Mouse (Mus musculus): ENCODE results near the gene Lrrc28. TPM values are rescaled to one million over a fixed set of nuclear protein-coding genes. Genes with fewer than 3 reads are reported as not detected.

Lrrc28 gene
- total and polyA plus RNA-seq, 3 experiments, result 14.1 to 20.5 (median 16.4) TPM

- TF ChIP-seq EP300 (IDR thresholded peaks at IDR 0.05; ENCODE audit: insufficient read depth, low read depth, low read length) (no peak), POLR2A (IDR thresholded peaks at IDR 0.05; ENCODE audit: insufficient read depth, low read depth, low read length) (no peak), CTCF (IDR thresholded peaks at IDR 0.05) (no peak)
- Histone ChIP-seq H3K27ac (no peak overlapping the region; the same call in 1 of the 2 replicates), H3K27me3 (ENCODE audit: control insufficient read depth, insufficient read depth, low read length) (no peaks in the 10 kb centered on the region), H3K36me3 (ENCODE audit: control insufficient read depth, insufficient read depth, low read length) (no peaks in the 10 kb centered on the region; the same call in 1 of the 2 replicates), H3K4me3 (peak overlapping the region; percentile 79), H3K79me2 (replicated peaks; ENCODE audit: control insufficient read depth, insufficient read depth, low read length) (no peaks in the 10 kb centered on the region; the same call in 1 of the 2 replicates), H3K9ac (ENCODE audit: low read depth, low read length) (no peak overlapping the region), H3K4me1 (ENCODE audit: control insufficient read depth, insufficient read depth, low read length) (peaks cover 2% of the 10 kb centered on the region)
- no peak for DNase-seq
- 39% methylated on average over 8 of the region's 8 CpGs for WGBS
- intact Hi-C loops (cut with DNase I), result no loop called here
Measured at GRCm38 (mm10) chr7:67644291-67644690, 777 bp downstream of the Lrrc28 start.

GRCm38 (mm10) chr7:67642955-67643354 lies 2.1 kb downstream of the Lrrc28 start:
- no peaks in the 10 kb centered on the region for H3K27me3 ChIP-seq (ENCODE audit: control insufficient read depth, insufficient read depth, low read length)
- 95% methylated on average over 9 of the region's 9 CpGs for WGBS
- no peaks in the 10 kb centered on the region; the same call in 1 of the 2 replicates for H3K79me2 ChIP-seq (replicated peaks; ENCODE audit: control insufficient read depth, insufficient read depth, low read length)
- no peak overlapping the region for H3K27ac ChIP-seq
- no peaks in the 10 kb centered on the region; the same call in none of the 2 replicates for H3K36me3 ChIP-seq (ENCODE audit: control insufficient read depth, insufficient read depth, low read length)
- no peak overlapping the region for H3K9ac ChIP-seq (ENCODE audit: low read depth, low read length)
- no peak for DNase-seq
- intact Hi-C loops (cut with DNase I), result no loop called here
- no peak overlapping the region for H3K4me3 ChIP-seq
- TF ChIP-seq CTCF (IDR thresholded peaks at IDR 0.05) (no peak), EP300 (IDR thresholded peaks at IDR 0.05; ENCODE audit: insufficient read depth, low read depth, low read length) (no peak), POLR2A (IDR thresholded peaks at IDR 0.05; ENCODE audit: insufficient read depth, low read depth, low read length) (no peak)
- H3K4me1 ChIP-seq (ENCODE audit: control insufficient read depth, insufficient read depth, low read length), result peaks cover 2% of the 10 kb centered on the region

GRCm38 (mm10) chr7:67639006-67639405 lies 6.1 kb downstream of the Lrrc28 start:
- DNase-seq, result no peak
- H3K9ac ChIP-seq (ENCODE audit: low read depth, low read length), result no peak overlapping the region
- intact Hi-C loops (cut with DNase I), result loop anchor here (10.0 kb wide), 1 partner anchor 574 kb away; no protein-coding TSS in a partner anchor

GRCm38 (mm10) chr7:67636161-67636560 lies 8.9 kb downstream of the Lrrc28 start:
- Histone ChIP-seq H3K4me1 (ENCODE audit: control insufficient read depth, insufficient read depth, low read length) (peaks cover 2% of the 10 kb centered on the region), H3K79me2 (replicated peaks; ENCODE audit: control insufficient read depth, insufficient read depth, low read length) (no peaks in the 10 kb centered on the region), H3K27ac (no peak overlapping the region), H3K9ac (ENCODE audit: low read depth, low read length) (no peak overlapping the region), H3K4me3 (no peak overlapping the region), H3K27me3 (ENCODE audit: control insufficient read depth, insufficient read depth, low read length) (no peaks in the 10 kb centered on the region), H3K36me3 (ENCODE audit: control insufficient read depth, insufficient read depth, low read length) (no peaks in the 10 kb centered on the region; the same call in none of the 2 replicates)
- intact Hi-C loops (cut with DNase I), result loop anchor here (10.0 kb wide), 1 partner anchor 571 kb away; no protein-coding TSS in a partner anchor
- no peak for DNase-seq
- WGBS, result 75% methylated on average over 2 of the region's 2 CpGs
- TF ChIP-seq CTCF (IDR thresholded peaks at IDR 0.05) (no peak), EP300 (IDR thresholded peaks at IDR 0.05; ENCODE audit: insufficient read depth, low read depth, low read length) (no peak), POLR2A (IDR thresholded peaks at IDR 0.05; ENCODE audit: insufficient read depth, low read depth, low read length) (no peak)

More at GRCm38 (mm10) chr7:67639006-67639405, 6.1 kb downstream of the Lrrc28 start:
- no peak for TF ChIP-seq EP300 (IDR thresholded peaks at IDR 0.05; ENCODE audit: insufficient read depth, low read depth, low read length)
- no peak for TF ChIP-seq CTCF (IDR thresholded peaks at IDR 0.05)
- no peak for TF ChIP-seq POLR2A (IDR thresholded peaks at IDR 0.05; ENCODE audit: insufficient read depth, low read depth, low read length)
- H3K4me1 ChIP-seq (ENCODE audit: control insufficient read depth, insufficient read depth, low read length), result peaks cover 2% of the 10 kb centered on the region
- H3K36me3 ChIP-seq (ENCODE audit: control insufficient read depth, insufficient read depth, low read length), result no peaks in the 10 kb centered on the region; the same call in none of the 2 replicates
- H3K27ac ChIP-seq, result peak overlapping the region; percentile 1; the same call in 1 of the 2 replicates
- H3K27me3 ChIP-seq (ENCODE audit: control insufficient read depth, insufficient read depth, low read length), result no peaks in the 10 kb centered on the region
- no peak overlapping the region for H3K4me3 ChIP-seq
- H3K79me2 ChIP-seq (replicated peaks; ENCODE audit: control insufficient read depth, insufficient read depth, low read length), result no peaks in the 10 kb centered on the region
- 57% methylated on average over 3 of the region's 3 CpGs for WGBS

- no peak overlapping the region for H3K9ac ChIP-seq (ENCODE audit: low read depth, low read length)
- intact Hi-C loops (cut with DNase I), result loop anchor here (5.0 to 10.0 kb wide), 3 partner anchors 569 to 922 kb away; no protein-coding TSS in a partner anchor
- peaks cover 4% of the 10 kb centered on the region for H3K4me1 ChIP-seq (ENCODE audit: control insufficient read depth, insufficient read depth, low read length)
- no peak overlapping the region for H3K27ac ChIP-seq
- DNase-seq, result no peak
- no peaks in the 10 kb centered on the region for H3K79me2 ChIP-seq (replicated peaks; ENCODE audit: control insufficient read depth, insufficient read depth, low read length)
- no peak overlapping the region for H3K4me3 ChIP-seq
- no peaks in the 10 kb centered on the region for H3K27me3 ChIP-seq (ENCODE audit: control insufficient read depth, insufficient read depth, low read length)
- 98% methylated on average over 3 of the region's 3 CpGs for WGBS
- no peaks in the 10 kb centered on the region; the same call in 1 of the 2 replicates for H3K36me3 ChIP-seq (ENCODE audit: control insufficient read depth, insufficient read depth, low read length)
- TF ChIP-seq CTCF (IDR thresholded peaks at IDR 0.05) (no peak), POLR2A (IDR thresholded peaks at IDR 0.05; ENCODE audit: insufficient read depth, low read depth, low read length) (no peak), EP300 (IDR thresholded peaks at IDR 0.05; ENCODE audit: insufficient read depth, low read depth, low read length) (no peak)
Measured at GRCm38 (mm10) chr7:67634210-67634609, 10.9 kb downstream of the Lrrc28 start.

- 82% methylated on average over 5 of the region's 5 CpGs for WGBS
- Histone ChIP-seq H3K27me3 (ENCODE audit: control insufficient read depth, insufficient read depth, low read length) (no peaks in the 10 kb centered on the region), H3K4me3 (no peak overlapping the region), H3K36me3 (ENCODE audit: control insufficient read depth, insufficient read depth, low read length) (no peaks in the 10 kb centered on the region), H3K27ac (no peak overlapping the region), H3K4me1 (ENCODE audit: control insufficient read depth, insufficient read depth, low read length) (peaks cover 3% of the 10 kb centered on the region), H3K9ac (ENCODE audit: low read depth, low read length) (no peak overlapping the region), H3K79me2 (replicated peaks; ENCODE audit: control insufficient read depth, insufficient read depth, low read length) (no peaks in the 10 kb centered on the region)
- TF ChIP-seq EP300 (IDR thresholded peaks at IDR 0.05; ENCODE audit: insufficient read depth, low read depth, low read length) (no peak), CTCF (IDR thresholded peaks at IDR 0.05) (peak; percentile 57)
- DNase-seq, result no peak
- intact Hi-C loops (cut with DNase I), result loop anchor here (5.0 to 10.0 kb wide), 3 partner anchors 568 to 920 kb away; no protein-coding TSS in a partner anchor
Measured at GRCm38 (mm10) chr7:67632380-67632779, 12.7 kb downstream of the Lrrc28 start.
